10 mouse cellular contexts compared by ENCODE assay signal in the genomic region with DNA sequence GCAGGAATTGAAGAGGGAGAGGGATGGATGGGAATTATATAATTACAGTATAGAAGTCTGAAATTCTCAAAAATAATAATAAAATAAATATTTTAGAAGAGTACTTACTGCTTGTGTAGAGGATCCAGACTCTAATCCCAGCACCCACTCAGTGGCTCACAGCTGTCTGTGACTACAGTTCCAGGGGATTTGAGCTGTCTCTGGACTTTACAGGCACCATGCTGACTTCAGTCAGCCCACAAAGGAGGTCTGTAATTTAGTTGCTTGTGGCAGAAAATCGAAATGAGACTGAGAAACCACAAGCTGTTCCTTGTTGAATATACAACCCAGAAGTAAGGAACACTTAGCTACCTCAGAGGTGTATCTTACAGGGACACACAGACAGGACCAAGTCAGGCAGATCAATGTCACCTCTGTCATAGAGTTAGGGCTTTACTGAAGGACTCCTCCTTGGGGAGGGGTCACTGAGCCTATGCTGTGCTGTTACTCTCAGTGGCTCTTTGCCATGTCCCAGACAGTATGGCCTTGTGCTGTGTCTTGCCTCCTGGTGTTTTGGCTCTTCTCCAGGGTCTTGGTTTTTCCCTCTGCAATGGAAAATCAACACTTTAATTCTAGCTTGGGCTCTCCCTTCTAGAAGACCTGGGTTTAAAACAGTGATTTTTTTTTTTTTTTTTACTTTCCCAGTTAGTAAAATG. TPM values are rescaled to one million over a fixed set of nuclear protein-coding genes. Genes with fewer than 3 reads are reported as not detected.
DNase-seq lines count a peak whose midpoint lies in the region; ATAC-seq and TF ChIP-seq lines count a peak whose summit lies in the region.
"Had no signal": no experiment of that assay in that cellular context is flagged by ENCODE, and none has a peak within 500 bp of the region (broad histone marks: within the 10 kb centered on the region; RNA-seq: fewer than 3 reads in every experiment).

No protein-coding gene starts in this region.

- no peaks in the 10 kb centered on the region for H3K9me3 ChIP-seq in intestine, embryonic 15.5 days
- no peaks in the 10 kb centered on the region for H3K9me3 ChIP-seq in intestine, postnatal 0 days (ENCODE audit: control insufficient read depth)
- H3K9me3 ChIP-seq in neural tube, embryonic 15.5 days (replicated peaks), result no peaks in the 10 kb centered on the region

- no peak overlapping the region for H3K4me3 ChIP-seq in intestine, embryonic 15.5 days (replicated peaks)
- no peak overlapping the region for H3K4me3 ChIP-seq in intestine, postnatal 0 days (ENCODE audit: low read depth, low read length)
- no peak overlapping the region for H3K4me3 ChIP-seq in neural tube, embryonic 15.5 days (replicated peaks)

- WGBS in intestine, embryonic 15.5 days, result 56% methylated on average over 1 of the region's 1 CpGs
- 60% methylated on average over 1 of the region's 1 CpGs for WGBS in intestine, postnatal 0 days
- 45% methylated on average over 1 of the region's 1 CpGs for WGBS in neural tube, embryonic 15.5 days

- peak; percentile 58 for DNase-seq in ovary, adult 18-20 months (ENCODE audit: low spot score)
- no peak for DNase-seq in ovary, postnatal 10 days (ENCODE audit: low spot score)
- DNase-seq in brain, embryonic 14.5 days (ENCODE audit: low read depth), result peak; percentile 61
- DNase-seq in urinary bladder, adult 18-20 months (ENCODE audit: low spot score in 2 of 2), result no peak
- DNase-seq: gastrocnemius, postnatal 25 days; layer of hippocampus, adult 9-11 months; liver had no signal

- 0 out of 2 replicates have a peak, but pooled peaks have one; percentile 58 for ATAC-seq in intestine, embryonic 15.5 days
- ATAC-seq in intestine, postnatal 0 days, result no peak
- peak; percentile 61; the same call in 1 of the 2 replicates for ATAC-seq in neural tube, embryonic 15.5 days (ENCODE audit: low FRiP score)

- no peak for TF ChIP-seq POLR2A in brain, embryonic 14.5 days (IDR thresholded peaks at IDR 0.05; ENCODE audit: borderline replicate concordance, extremely low read depth, insufficient read depth, insufficient read length, poor library complexity, severe bottlenecking)

- H3K4me2 ChIP-seq in intestine, embryonic 15.5 days (replicated peaks), result no peak overlapping the region
- H3K4me2 ChIP-seq in intestine, postnatal 0 days (replicated peaks; ENCODE audit: low read depth), result no peak overlapping the region
- H3K4me2 ChIP-seq in neural tube, embryonic 15.5 days, result no peak overlapping the region

- no peak overlapping the region for H3K9ac ChIP-seq in intestine, embryonic 15.5 days
- no peak overlapping the region for H3K9ac ChIP-seq in intestine, postnatal 0 days (ENCODE audit: low read depth, low read length)
- H3K9ac ChIP-seq in neural tube, embryonic 15.5 days (replicated peaks), result no peak overlapping the region

- H3K36me3 ChIP-seq in intestine, embryonic 15.5 days, result no peaks in the 10 kb centered on the region
- no peaks in the 10 kb centered on the region for H3K36me3 ChIP-seq in intestine, postnatal 0 days (ENCODE audit: control insufficient read depth, insufficient read depth)
- no peaks in the 10 kb centered on the region for H3K36me3 ChIP-seq in neural tube, embryonic 15.5 days

- no peak overlapping the region for H3K27ac ChIP-seq in intestine, embryonic 15.5 days
- H3K27ac ChIP-seq in intestine, postnatal 0 days (ENCODE audit: low read depth, low read length), result no peak overlapping the region
- H3K27ac ChIP-seq in neural tube, embryonic 15.5 days (replicated peaks), result no peak overlapping the region

- H3K4me1 ChIP-seq in intestine, embryonic 15.5 days (replicated peaks), result no peaks in the 10 kb centered on the region
- peaks cover 4% of the 10 kb centered on the region; the same call in 1 of the 2 replicates for H3K4me1 ChIP-seq in intestine, postnatal 0 days (replicated peaks; ENCODE audit: control insufficient read depth, insufficient read depth, low read length)
- no peaks in the 10 kb centered on the region for H3K4me1 ChIP-seq in neural tube, embryonic 15.5 days

- H3K27me3 ChIP-seq in intestine, embryonic 15.5 days (replicated peaks), result no peaks in the 10 kb centered on the region
- no peaks in the 10 kb centered on the region for H3K27me3 ChIP-seq in intestine, postnatal 0 days (replicated peaks; ENCODE audit: control insufficient read depth, insufficient read depth, low read length)
- no peaks in the 10 kb centered on the region for H3K27me3 ChIP-seq in neural tube, embryonic 15.5 days (replicated peaks)

- TF ChIP-seq CTCF in intestine, postnatal 0 days (IDR thresholded peaks at IDR 0.05; ENCODE audit: low read depth), result no peak
- TF ChIP-seq CTCF in brain, embryonic 14.5 days (IDR thresholded peaks at IDR 0.05; ENCODE audit: borderline replicate concordance, extremely low read depth, insufficient read depth, insufficient read length), result no peak

RNA-seq across cellular contexts. Expression of a gene that starts 29.5 kb away (rescaled TPM):
- 2.2 and 4.0 TPM in 2 replicates for polyA plus RNA-seq in intestine, embryonic 15.5 days (2015; fragmentation: Nextera tagmentation; extraction: Ambion mirVana)
- polyA plus RNA-seq in intestine, postnatal 0 days (2015; fragmentation: Nextera tagmentation; extraction: Ambion mirVana), result 529 and 593 TPM in 2 replicates
- 0.08 TPM in 1 of 2 replicates, not detected in the other for polyA plus RNA-seq in brain, embryonic 14.5 days (2012; rRNA removed)
- polyA plus RNA-seq in neural tube, embryonic 15.5 days (2015; fragmentation: Nextera tagmentation; extraction: Ambion mirVana), result 0.29 and 14.1 TPM in 2 replicates

RNA-seq across cellular contexts. Expression of a gene that starts 47.1 kb away (rescaled TPM):
- 93.5 and 96.3 TPM in 2 replicates for polyA plus RNA-seq in intestine, embryonic 15.5 days (2015; fragmentation: Nextera tagmentation; extraction: Ambion mirVana)
- 72.7 and 73.3 TPM in 2 replicates for polyA plus RNA-seq in intestine, postnatal 0 days (2015; fragmentation: Nextera tagmentation; extraction: Ambion mirVana)
- 27.2 and 34.0 TPM in 2 replicates for polyA plus RNA-seq in brain, embryonic 14.5 days (2012; rRNA removed)
- 36.1 and 55.1 TPM in 2 replicates for polyA plus RNA-seq in neural tube, embryonic 15.5 days (2015; fragmentation: Nextera tagmentation; extraction: Ambion mirVana)

RNA-seq across cellular contexts. Expression of a gene that starts 59.3 kb away (rescaled TPM):
- polyA plus RNA-seq in intestine, embryonic 15.5 days (2015; fragmentation: Nextera tagmentation; extraction: Ambion mirVana), result 246 and 281 TPM in 2 replicates
- 474 and 501 TPM in 2 replicates for polyA plus RNA-seq in intestine, postnatal 0 days (2015; fragmentation: Nextera tagmentation; extraction: Ambion mirVana)
- 0.31 and 0.33 TPM in 2 replicates for polyA plus RNA-seq in brain, embryonic 14.5 days (2012; rRNA removed)
- polyA plus RNA-seq in neural tube, embryonic 15.5 days (2015; fragmentation: Nextera tagmentation; extraction: Ambion mirVana), result 1.6 and 13.8 TPM in 2 replicates

Comparison
In these comparisons a context has a peak if more than half of its experiments do, and no peak if none do; other contexts are left out.
1. DNase-seq: peak in ovary, adult 18-20 months (single experiment) and brain, embryonic 14.5 days (single experiment); none in ovary, postnatal 10 days (single experiment) and urinary bladder, adult 18-20 months (0 of 2).
2. RNA of a gene that starts 29.5 kb away (polyA plus RNA-seq): 529 to 593 TPM in intestine, postnatal 0 days; 2.2 to 4.0 TPM in intestine, embryonic 15.5 days, 0.29 to 14.1 TPM in neural tube, embryonic 15.5 days and 0.08 TPM in brain, embryonic 14.5 days; every median in the first group is over 10 times any median in the second.
3. RNA of a gene that starts 59.3 kb away (polyA plus RNA-seq): 474 to 501 TPM in intestine, postnatal 0 days and 246 to 281 TPM in intestine, embryonic 15.5 days; 1.6 to 13.8 TPM in neural tube, embryonic 15.5 days and 0.31 to 0.33 TPM in brain, embryonic 14.5 days; every median in the first group is over 10 times any median in the second.